Mouse (Mus musculus) olfactory bulb, adult 2 months (tissue): ENCODE measurements around the gene Lrch3. TPM values are rescaled to one million over a fixed set of nuclear protein-coding genes. Genes with fewer than 3 reads are reported as not detected.

ENCODE experiments used
- H3K27ac ChIP-seq: fragments of 200-500 bp; 2 replicates; pipeline ENCODE4 v1.5.1; 2012; ENCODE audit warnings: low read depth, low read length; ENCODE audit not compliant: insufficient read depth
- H3K4me1 ChIP-seq: fragments of 200-500 bp; 2 replicates; pipeline ENCODE4 v1.6.1; 2012; ENCODE audit warnings: low read length; ENCODE audit not compliant: control insufficient read depth, insufficient read depth
- H3K4me3 ChIP-seq: fragments of 200-500 bp; 2 replicates; pipeline ENCODE4 v1.5.1; 2012; ENCODE audit warnings: mild to moderate bottlenecking, low read depth, low read length, moderate library complexity; ENCODE audit not compliant: insufficient read depth
- CTCF ChIP-seq: fragments of 200-500 bp; IDR thresholded peaks from 2 replicates; pipeline ENCODE4 v1.5.1; 2012; ENCODE audit warnings: low read depth, mild to moderate bottlenecking, low read length, moderate library complexity; ENCODE audit not compliant: insufficient read depth
- POLR2A ChIP-seq: fragments of 200-500 bp; IDR thresholded peaks from 2 replicates; pipeline ENCODE4 v1.6.1; 2012; ENCODE audit warnings: mild to moderate bottlenecking, low read depth, low read length, moderate library complexity; ENCODE audit not compliant: insufficient read depth
- WGBS: fragments of 180-500 bp; shearing (Covaris S2); methylation state at CpG from one replicate; pipeline ENCODE4 v1.1.7; 2018; 5-methylcytosine and 5-hydroxymethylcytosine counted together
- polyA plus RNA-seq: library from polyadenylated mRNA; stranded (reverse); fragments of >200 nt; gene quantifications from 2 replicates; pipeline ENCODE4 v1.2.4, GENCODE M21; 2012; ENCODE audit warnings: low replicate concordance; ENCODE audit not compliant: missing spikeins, insufficient read depth, insufficient read length

The Lrch3 gene
- polyA plus RNA-seq, 1 experiment, result not detected

- TF ChIP-seq POLR2A (no peak), CTCF (no peak)
- 5% methylated on average over 7 of the region's 7 CpGs for WGBS
- Histone ChIP-seq H3K4me3 (peak overlapping the region; percentile 9; the same call in 1 of the 2 replicates), H3K27ac (no peak overlapping the region), H3K4me1 (peaks cover 2% of the 10 kb centered on the region)
These were observed 149.4 kb downstream of the Lrch3 start for GRCm38 (mm10) chr16:33063267-33063666.

GRCm38 (mm10) chr16:33064636-33065035, 150.7 kb downstream of the Lrch3 start:
- WGBS, result 82% methylated on average over 9 of the region's 9 CpGs
- H3K4me3 ChIP-seq, result no peak overlapping the region
- no peak overlapping the region for H3K27ac ChIP-seq
- TF ChIP-seq POLR2A, result no peak
- no peak for TF ChIP-seq CTCF
- peaks cover 2% of the 10 kb centered on the region for H3K4me1 ChIP-seq

Other genes with a start within 250 kb of the Lrch3 start
- not detected in 2 replicates for gene Muc4, start 178.2 kb upstream of the Lrch3 start, polyA plus RNA-seq
- gene Muc20, start 116.7 kb upstream of the Lrch3 start, polyA plus RNA-seq, result not detected in 2 replicates
- gene Smbd1, start 103.6 kb upstream of the Lrch3 start, polyA plus RNA-seq, result not detected in 2 replicates
- gene Fyttd1, start 36.6 kb upstream of the Lrch3 start, polyA plus RNA-seq, result not detected in 2 replicates
- gene Rubcn, start 36.3 kb upstream of the Lrch3 start, polyA plus RNA-seq, result not detected in 2 replicates
- gene Iqcg, start 142.1 kb downstream of the Lrch3 start, polyA plus RNA-seq, result not detected in 2 replicates
- gene Rpl35a, start 142.4 kb downstream of the Lrch3 start, polyA plus RNA-seq, result not detected in 2 replicates
- not detected in 2 replicates for gene Lmln, start 148.4 kb downstream of the Lrch3 start, polyA plus RNA-seq